Mouse (Mus musculus) adrenal gland (tissue): ENCODE results near the gene Slc26a9.

ENCODE experiments used
- intact Hi-C: fragments of 180-260 bp; cut with DNase I; formaldehyde crosslinking; loops from one replicate; pipeline ENCODE4 v1.15.1; 2025

Slc26a9 gene

DNA sequence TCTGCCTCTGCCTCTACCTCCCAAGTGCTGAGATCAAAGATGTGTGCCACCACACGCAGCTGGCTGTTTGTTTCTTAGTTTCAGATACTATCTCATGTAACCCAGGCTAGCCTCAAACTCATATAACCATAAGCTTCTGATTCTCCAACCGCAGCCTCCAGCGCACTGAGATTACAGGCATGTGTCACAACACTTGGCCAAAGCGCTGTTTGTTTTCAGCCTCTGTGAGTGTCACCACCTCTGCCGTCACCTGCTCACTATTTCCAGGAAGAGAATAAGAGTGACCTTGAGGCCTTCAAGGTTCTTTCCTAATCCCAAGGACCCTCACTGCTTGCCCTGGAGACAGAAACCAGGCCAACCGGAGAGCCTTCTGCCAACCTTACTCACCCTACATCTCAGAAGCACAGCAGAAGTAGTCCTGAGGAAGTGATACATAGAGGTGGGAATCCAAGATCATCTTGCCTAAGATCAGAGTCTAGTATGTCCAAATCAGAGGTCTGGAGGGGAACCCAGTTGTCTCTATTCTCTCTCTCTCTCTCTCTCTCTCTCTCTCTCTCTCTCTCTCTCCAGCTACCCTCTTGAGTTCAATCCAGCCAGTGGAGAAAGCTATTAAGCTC, 9.1 kb upstream of the Slc26a9 start:
- intact Hi-C loops = no loop called here

DNA sequence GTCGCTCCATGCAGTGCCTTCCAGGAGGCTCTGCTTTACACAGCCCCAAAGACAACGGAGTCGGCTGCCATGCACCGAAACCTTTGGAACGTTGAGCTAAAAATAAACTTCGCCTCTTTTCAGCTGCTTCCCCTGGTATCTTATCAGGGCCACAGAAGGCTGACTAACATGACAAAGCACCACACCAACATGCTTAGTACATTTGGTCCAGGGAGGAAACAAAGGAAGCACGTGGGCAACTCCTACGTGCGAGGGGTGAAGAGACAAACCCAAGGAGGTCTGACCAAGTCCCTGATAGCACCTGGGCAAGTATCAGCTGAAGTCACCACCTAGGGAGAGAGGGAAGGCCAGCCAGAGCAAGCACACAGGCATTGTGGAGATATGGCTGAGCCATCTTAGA, 7.3 kb upstream of the Slc26a9 start:
- intact Hi-C loops = no loop called here

DNA sequence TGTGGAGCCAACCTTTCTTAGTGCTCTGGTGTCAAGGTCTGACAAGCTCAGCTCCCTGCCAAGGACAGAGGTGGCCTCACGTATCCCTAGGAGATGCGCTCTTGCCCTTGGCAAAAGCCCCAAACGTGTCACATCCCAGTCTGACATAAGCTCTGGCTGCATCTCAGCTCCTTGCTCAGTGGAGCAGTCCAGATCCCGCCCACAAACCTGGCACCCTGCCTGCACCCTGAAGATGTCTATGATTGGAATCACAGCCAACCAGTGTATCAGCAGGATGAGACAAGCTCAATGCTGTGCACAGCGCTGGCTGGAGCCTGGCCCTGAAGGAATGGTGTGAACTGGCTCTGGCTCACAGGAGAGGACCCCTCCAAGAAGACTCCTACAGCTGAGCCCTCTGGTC, 6.6 kb upstream of the Slc26a9 start:
- intact Hi-C loops = no loop called here

DNA sequence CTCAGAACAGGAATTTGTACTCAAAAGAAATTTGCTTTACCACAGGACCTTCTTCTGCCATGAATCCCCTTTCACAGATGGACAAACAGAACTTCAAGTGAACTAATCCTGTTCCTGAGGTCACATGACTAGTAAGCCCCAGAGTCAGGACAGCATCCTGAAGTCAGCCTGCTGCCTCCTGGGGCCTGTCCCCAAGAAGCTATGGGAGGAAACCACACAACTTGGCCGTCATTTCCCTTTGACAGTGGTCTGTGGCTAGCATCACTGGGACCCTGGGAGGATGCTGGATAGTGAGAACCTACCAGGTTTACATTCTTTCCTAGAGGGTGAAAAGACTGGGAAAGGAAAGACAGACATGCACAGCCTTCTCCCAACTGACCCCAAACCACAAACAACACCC, 5.1 kb upstream of the Slc26a9 start:
- intact Hi-C loops = no loop called here

DNA sequence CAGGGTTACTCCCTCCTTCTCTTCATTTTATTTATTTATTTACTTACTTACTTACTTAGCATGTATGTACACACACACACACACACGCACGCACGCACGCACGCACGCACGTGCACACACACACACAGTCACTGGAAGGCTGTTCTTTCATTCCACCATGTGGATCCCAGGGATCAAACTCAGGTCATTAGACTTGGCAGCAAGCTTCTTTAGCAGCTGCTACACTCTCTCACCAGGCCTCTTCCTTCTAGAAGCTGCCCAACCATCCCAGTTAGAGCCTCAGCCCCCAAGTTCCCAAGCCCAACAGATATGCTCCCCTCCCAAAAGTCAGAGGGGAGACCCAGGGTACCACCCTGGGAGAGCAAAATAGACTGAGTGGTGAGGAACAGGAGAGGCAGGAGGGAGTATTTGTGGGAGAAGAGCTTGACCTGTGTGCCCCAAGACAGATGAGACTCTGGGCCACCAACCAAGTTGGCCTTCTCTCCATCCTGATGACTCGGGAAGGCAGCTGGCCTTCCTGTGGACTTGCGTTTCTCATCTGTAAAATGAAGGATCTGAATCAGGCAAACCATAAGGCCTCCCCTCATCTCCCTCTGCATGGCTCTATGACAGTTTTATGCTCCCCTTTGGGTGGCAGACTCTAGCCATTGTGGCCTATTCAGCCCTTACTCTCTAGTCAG, 4.2 kb upstream of the Slc26a9 start:
- intact Hi-C loops = no loop called here

DNA sequence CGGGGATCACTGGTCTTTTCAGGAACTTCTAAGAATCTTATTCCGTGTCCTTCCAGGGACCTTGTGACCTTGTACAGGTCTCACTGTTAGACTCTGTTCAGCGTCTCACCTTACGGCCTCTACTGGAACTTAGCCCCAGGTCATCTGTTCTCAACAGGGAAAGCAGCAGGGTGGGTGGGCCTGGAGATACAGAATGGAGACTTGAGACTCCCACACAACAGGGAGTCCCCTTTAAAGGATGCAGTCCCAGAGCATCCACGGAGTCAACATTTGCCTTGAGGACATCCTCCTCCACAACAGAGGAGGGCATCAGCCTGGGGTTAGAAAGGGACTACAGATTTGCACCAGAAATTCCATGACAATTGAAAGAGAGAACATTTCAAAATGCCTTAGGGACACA, 1.6 kb downstream of the Slc26a9 start:
- intact Hi-C loops = no loop called here

DNA sequence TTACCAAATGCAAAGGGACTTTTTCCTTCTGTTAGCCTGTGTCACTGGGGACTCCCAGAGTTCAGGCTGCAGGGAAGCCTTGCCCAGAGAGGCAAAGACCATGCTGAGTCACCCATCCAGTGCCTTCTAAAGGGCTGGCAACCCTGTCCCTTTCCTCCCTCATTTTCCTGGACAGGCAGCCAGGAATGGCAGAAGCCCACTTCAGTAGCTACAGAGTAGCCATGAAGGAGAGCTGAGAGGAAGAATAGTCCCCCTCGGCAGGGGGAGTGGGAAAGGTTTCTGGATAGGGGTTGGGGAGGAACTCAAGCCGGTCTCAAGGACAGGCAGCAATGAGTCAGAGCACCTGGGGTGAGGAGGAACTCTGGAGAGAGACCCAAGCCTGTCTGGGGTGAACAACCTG, 3.9 kb downstream of the Slc26a9 start:
- intact Hi-C loops = no loop called here

DNA sequence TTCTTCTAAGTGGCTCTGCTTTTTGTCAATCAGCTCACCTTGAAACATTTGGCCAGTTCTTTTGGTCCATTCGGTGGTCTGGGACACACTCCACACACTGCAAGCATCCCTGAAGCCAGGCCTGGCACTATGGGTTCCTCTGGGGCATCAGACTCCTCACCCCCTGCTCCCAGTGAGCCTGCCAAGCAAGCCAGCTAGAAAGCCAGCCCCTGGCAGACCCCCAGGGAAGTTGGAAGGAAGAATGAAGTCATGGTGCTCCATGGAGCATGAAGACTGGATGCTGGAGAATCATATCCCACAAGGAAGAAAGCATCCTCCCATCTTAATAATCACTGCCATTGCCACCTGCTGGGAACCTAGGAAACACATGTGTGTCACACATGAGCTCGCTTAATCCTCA, 4.8 kb downstream of the Slc26a9 start:
- intact Hi-C loops = no loop called here

DNA sequence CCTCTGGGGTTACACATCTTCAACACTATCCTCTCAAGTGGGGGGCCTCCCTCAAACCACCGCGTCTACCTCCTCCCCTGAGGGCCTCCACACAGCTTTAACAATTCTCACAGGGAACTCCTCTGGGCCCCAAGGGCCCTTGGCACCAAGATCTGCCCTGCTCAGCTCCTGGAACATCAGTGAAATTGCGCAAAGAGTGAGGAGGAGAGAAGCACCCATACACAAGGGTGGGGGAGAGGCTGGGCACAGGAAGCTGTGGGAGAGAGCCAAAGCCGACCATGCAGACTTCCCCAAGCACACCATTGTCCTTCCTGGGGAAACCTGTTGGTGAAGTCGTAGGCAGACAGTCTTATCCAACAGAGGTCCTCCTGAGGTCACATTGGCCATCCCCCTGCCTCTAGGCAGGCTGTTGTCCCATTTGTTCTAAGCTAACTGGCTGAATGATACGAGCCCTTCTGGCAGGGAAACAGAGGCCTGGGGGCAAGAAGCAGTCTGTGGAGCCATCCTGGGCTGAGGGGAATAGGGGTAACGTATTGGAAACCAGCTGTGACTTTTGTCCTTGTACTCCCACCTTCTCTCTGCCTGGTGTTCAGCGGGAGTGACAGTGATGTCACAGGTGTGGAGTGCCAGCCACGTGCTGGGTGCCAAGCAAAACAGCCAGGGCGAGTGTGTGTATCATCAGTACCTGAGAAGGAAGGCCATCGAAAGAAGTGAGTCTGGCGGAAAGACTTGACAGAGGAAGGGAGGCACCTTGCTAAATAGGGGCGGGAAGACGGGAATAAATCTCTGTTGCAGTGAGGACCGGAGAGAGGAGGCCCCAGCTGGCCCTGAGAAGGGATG, 6.1 kb downstream of the Slc26a9 start:
- intact Hi-C loops = no loop called here

DNA sequence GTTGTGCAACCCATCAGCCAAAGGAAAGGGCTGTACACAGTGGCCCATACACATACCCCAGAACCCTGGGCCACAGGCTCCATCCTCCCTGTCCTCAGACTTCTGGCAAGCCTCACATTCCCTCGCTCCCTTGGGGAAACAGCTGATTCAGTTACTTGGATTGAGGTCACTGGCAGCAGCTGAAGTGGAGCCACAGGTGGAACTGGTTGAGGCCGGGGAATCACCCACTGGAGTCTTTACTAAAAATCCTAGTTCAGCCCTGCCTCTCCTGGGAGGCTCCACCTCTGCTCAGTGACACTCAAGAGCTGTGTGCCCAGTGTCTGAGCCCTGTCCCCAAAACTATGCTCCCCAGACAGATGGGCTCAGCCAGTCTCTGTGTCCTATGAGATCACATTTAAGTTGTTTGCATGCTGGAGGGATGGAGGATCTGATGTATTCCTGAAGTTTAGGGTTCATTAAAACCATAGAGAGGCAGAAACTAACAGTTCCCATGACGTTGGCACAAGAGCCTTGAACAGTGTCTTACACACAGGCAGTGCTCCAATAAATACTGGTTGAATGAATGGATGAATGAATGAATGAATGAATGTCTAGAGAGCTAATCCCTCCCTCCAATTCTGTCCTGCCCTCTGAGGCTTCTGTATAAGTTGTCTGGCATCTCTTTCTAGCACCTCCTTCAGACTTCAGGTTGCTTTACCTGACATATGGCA, 7.5 kb downstream of the Slc26a9 start:
- intact Hi-C loops = no loop called here

DNA sequence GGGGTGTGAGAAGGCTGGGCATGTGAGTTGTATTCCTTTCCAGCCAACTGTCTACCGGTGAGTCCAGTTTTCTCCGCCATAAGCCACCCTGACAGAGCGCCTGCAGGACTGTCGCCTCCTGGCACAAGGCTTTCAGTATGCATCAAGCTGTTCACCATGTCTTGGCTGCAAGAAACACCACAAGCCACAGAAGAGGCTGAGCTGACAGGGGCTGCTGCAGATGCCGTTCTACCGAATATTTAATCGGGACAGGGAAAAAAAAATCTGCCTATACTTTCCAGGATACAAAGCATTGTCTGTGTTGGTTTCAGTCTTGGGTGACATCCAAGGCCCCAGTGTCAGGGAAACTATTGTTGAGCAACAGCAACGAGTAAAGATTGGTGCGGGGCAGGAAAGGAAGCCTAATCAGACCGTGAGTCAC, 8.1 kb downstream of the Slc26a9 start:
- intact Hi-C loops = no loop called here

DNA sequence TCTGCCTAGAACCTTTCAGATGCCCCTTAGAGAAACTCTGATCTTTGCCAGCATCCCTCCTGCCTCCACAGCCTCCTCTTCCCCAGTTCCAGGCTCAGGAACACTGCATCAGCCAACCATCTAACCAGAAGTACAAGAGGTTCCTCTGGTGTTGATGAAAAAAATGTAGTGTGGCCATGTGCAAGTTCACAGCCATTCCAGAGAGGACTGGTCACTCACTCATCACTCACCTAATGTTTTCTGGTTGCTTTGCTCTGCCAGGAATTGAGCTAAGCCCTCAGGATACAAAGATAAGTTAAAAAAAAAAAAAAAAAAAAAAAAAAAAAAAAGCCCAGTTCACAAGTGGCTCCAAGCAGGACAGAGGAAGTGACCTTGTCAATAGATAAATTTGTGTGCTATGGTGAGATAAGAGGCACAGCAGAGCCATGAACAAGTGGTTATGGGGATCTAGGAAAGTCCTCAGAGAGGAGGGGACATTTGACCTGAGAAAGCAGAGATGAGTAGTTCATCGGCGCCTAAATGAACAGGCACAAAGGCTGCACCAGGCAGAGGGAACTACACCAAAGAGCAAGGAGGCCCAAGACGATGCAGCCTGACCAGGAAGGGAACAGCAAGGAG, 10.5 kb downstream of the Slc26a9 start:
- intact Hi-C loops = no loop called here

DNA sequence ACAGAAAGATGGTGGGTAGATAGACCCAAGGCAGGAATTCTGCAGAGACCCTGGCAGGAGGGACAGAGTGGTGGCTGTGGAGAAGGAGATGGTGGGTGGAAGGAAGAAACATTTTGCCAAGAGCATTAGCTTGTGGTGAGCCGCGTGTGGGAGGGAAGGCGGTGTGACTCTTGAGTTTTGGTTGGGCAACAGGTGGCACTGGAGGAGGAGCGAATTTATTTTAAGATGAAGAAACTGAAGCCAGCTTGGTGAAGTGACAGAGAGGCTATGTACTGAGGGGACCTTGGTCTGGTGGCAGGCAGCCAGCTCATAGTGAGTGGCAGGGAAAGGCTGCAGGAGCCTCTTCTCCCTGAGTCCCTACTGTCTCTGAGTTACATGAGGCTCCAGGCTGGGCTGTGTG, 11.1 kb downstream of the Slc26a9 start:
- intact Hi-C loops = no loop called here

DNA sequence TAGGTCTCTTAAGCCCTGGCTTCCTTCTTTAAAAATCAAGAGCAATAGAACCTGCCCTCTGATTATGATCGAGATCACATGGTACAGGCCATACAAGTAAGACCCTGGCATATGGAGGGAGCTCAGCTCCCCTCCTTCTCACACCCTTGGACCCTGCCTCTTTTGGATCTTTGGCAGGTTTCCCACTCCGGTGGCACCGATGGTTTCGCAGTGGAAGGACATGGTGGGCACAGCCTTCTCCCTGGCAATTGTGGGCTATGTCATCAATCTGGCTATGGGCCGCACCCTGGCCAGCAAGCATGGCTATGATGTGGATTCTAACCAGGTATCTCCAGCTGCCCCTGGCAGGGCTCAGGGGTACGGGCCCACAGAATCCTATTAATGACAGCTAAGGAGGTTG, 13.4 kb downstream of the Slc26a9 start:
- intact Hi-C loops = no loop called here

DNA sequence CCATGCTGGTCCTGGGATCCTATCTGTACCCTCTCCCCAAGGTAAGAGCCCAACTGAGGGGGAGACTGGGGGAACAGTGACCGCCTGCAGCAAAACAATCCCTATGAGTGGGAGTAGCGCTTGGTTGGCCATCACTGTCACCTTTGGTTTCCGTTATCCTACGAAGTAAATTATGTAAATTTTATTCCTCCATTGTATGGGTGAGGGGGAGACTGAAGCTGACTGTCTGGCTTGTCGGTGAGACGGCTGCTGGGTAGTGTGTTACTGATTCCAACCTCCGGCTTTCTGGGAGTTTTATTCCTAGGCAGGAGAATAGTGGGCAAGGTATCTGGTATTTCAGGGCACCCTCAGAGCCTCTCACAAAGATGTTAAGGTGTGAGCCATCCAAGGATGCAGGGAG, 15.0 kb downstream of the Slc26a9 start:
- intact Hi-C loops = no loop called here

DNA sequence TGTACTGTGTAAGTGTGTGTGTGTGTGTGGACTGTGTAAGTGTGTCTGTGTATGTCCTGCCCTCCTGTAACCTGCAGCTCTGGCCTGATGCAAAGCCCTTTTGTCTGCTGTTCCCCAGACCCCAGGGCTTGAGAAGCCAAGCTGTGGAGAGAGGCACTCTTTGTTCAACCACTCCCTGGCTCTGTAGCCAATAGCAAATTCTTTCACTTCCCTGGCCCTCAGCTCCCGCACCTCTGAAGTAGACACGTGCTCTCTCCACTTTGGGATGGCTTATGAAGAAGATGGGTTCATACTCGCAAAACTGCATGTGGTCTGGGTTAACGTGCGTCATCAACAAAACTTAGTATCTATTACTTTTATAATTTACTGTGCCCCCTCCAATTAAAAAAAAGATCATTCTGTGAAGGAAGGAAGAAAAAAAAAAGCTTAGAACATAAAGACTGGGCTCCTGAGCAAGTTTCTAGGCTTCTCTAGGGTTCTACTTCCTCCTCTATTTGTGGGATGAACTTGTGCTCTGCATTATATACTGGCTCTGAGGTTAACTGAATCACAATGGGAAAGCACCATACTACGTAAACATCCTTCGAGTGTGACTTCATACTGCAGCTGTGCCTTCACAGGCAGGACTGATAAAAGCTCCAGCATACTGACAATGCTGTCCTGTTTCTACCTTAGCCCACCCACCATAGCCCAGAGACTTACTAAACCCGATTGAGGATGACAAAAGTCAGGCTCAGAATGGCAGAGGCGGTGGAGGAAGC, 16.0 kb downstream of the Slc26a9 start:
- intact Hi-C loops = no loop called here

DNA sequence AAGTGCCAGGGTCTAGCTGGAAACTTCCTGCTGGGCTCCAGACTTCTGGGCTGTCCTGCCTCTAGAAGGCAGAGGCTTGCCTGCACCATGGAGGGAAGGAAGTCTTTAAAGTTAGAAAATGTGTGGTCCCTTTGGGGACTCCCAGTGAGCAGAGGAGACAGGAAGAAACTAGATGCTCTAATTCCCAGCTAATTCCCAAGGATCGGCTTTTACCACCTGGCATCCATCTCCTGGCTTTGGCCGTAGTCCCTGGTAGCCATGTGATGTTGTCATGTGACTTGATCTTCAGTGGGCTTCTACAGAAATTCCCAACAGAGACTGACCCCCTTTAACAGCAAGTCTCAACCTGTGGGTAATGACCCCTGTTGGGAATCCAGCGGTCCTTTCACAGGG, 16.6 kb downstream of the Slc26a9 start:
- intact Hi-C loops = no loop called here

DNA sequence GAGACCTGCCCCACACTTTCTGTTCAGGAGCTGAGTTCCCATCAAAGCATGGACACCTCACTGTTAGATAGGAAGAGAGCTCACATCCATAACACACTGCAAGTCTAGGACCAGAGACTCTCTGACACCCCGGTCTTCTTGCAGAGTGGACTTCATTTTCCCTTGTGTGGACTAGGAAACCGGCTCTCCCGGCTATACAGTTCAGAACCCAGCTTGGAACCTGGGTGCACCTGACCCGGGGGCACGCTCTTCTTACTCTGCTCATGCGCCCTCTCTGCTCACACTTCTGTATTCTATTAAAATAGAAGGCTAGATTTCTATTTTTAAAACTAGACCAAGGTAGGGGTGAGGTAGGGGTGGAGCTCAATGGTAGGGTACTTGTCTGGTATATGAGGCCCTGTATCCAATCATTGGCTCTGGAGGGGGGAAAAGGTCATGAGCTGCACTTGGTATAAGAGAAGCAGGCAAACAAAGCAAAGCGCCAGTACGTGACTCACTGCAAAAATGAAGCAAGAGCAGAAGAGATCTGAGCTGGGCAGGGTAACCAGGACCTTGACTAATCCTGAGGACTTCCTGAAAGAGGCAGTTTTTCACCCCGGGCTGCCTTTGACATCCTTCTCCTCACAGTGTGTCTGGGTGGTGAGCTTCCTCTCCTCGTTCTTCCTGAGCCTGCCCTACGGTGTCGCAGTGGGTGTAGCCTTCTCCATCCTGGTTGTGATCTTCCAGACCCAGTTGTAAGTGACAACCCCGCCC, 17.4 kb downstream of the Slc26a9 start:
- intact Hi-C loops = no loop called here

DNA sequence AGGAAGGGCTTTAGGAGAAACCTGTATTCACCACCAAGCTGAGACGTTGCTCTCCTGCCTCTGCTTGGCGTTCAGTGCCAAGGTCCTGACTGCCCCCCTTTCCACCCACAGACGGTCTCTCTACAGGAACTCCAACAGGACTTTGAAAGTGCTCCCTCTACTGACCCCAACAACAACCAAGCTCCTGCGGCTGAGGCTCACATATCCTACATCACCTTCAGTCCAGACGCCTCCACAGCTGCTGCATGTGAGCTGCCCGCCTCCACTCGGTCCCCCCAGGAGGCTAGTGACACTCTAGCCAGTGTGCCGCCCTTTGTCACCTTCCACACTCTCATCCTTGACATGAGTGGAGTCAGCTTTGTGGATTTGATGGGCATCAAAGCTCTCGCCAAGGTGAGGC, 19.9 kb downstream of the Slc26a9 start:
- intact Hi-C loops = no loop called here
